Mouse (Mus musculus) neutrophil, adult 5-6 weeks (primary cell): ENCODE measurements around the gene Olfr130. TPM values are rescaled to one million over a fixed set of nuclear protein-coding genes. Genes with fewer than 3 reads are reported as not detected.

Experiments
- ATAC-seq: fragments of 151-379, 151-347 bp; 2 replicates; pipeline ENCODE4 v1.8.0; 2017; ENCODE audit warnings: mild to moderate bottlenecking, moderate TSS enrichment; ENCODE audit not compliant: insufficient number of reproducible peaks, poor library complexity, low FRiP score, severe bottlenecking; ENCODE audit errors: extremely low read depth
- total RNA-seq: library from RNA; stranded (forward); fragments of 200-1000 nt; gene quantifications from 2 replicates; pipeline ENCODE4 v1.2.3, GENCODE M21; 2017

The Olfr130 gene
- not detected in 2 replicates for total RNA-seq

GRCm38 (mm10) chr17:38063621-38064020 lies at the start of gene Olfr130:
Gene Olfr130, plus strand, starts transcription at chr17:38063921.
- no peak for ATAC-seq

DNA sequence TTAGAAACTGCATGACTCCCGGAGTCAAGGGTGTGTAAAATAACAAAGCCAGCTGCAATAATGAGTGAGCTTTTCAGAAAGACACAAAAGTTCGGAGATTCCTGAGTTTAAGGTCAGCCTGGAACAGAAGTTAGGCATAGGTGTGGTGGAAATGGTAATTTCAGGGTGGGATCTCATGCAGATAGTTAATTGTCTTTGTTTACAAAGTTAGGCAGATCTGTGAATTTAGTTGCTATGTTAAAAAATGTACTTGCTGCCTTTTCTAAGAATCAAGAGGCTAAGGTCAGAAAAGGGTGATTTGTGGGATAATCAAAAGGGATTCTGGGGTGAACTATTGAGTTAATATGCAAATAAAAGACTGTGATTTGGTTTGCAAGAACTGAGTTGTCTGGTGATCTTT lies 47.4 kb upstream of the Olfr130 start:
- no peak for ATAC-seq

DNA sequence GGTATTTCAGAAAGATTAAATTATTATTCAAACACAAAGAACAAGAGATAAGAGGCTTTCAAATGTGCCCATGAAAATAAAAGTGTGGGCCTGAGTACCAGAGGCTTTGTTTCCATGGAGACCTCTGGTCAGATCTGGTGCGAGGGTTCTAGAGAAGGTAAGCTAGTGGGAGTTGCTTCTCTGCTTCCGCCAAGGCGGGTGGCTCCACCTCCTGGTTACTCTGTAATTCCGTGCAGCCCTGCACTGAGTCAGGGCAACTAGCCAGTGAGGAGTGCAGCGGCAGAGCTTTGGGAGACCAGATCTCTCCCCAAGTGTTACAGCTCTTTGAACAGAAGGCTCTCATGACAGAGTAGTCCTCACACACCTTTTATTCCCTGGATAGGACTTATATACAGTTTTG lies 37.4 kb upstream of the Olfr130 start:
- ATAC-seq: no peak

GRCm38 (mm10) chr17:38059979-38060378 lies 3.7 kb upstream of the Olfr130 start, which contains the start of gene Olfr129:
Gene Olfr129, minus strand, starts transcription at chr17:38060079.
- no peak for ATAC-seq

DNA sequence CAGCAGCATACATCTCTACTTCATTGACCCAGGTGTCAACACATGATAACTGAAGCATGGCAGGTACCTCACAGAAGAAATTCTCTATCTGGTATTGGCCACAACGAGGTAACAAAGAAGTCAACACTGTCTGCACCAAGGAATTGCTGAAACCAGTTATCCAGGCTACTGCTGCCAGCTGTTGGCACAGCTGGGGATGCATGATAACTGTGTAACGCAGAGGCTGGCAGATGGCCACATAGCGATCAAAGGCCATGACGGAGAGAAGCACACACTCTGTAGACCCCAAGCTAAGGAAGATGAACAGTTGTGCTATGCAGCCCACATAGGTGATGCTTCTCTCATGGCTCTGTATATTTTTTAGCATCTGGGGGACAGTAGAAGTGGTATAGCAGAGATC lies 18.6 kb downstream of the Olfr130 start:
- no peak for ATAC-seq

GRCm38 (mm10) chr17:38088593-38088992 lies 24.9 kb downstream of the Olfr130 start, which contains the start of gene Olfr131:
Gene Olfr131, minus strand, starts transcription at chr17:38088693.
- ATAC-seq: no peak

Other genes with a start within 250 kb of the Olfr130 start
- gene Olfr125, start 231.0 kb upstream of the Olfr130 start, total RNA-seq: not detected in 2 replicates
- gene Olfr126, start 216.4 kb upstream of the Olfr130 start, total RNA-seq: not detected in 2 replicates
- 0.12 TPM in 1 of 2 replicates, not detected in the other for gene Olfr127, start 163.5 kb upstream of the Olfr130 start, total RNA-seq
- gene Olfr128, start 143.4 kb upstream of the Olfr130 start, total RNA-seq: not detected in 2 replicates
- not detected in 2 replicates for gene Olfr761, start 110.8 kb upstream of the Olfr130 start, total RNA-seq
- 0.12 TPM in 1 of 2 replicates, not detected in the other for gene Olfr129, start 3.8 kb upstream of the Olfr130 start, total RNA-seq
- not detected in 2 replicates for gene Olfr131, start 24.8 kb downstream of the Olfr130 start, total RNA-seq
- not detected in 2 replicates for gene Olfr132, start 70.6 kb downstream of the Olfr130 start, total RNA-seq
- gene Olfr133, start 81.4 kb downstream of the Olfr130 start, total RNA-seq: not detected in 2 replicates
- gene Olfr134, start 107.5 kb downstream of the Olfr130 start, total RNA-seq: not detected in 2 replicates
- gene Olfr135, start 140.4 kb downstream of the Olfr130 start, total RNA-seq: 1.4 TPM in 1 of 2 replicates, not detected in the other
- not detected in 2 replicates for gene Olfr138, start 197.1 kb downstream of the Olfr130 start, total RNA-seq
- gene Olfr137, start 243.6 kb downstream of the Olfr130 start, total RNA-seq: 0.81 TPM in 1 of 2 replicates, not detected in the other